Mouse (Mus musculus): ENCODE data around the gene Cabp4.

DNA sequence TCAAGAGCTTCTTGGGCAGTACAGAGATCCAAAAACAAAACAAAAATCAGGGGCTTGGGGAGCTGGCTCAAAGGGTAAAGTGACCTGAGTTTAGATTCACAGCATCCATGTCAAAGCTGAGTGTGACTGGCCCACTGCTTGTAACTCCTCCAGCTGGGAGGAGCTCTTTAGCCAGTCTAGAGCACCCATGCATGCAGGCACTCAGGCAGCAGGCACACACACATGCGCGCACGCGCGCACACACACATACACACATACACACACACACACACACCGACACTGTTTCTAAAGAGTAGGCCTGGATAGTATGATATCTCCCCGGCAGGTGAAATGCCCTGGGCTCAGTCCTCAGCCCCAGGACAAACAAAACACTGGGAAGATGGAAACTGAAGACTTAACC lies 26.8 kb downstream of the Cabp4 start:
- no peak for TF ChIP-seq CTCF (conservative IDR thresholded peaks at IDR 0.05; ENCODE audit: low read length)
- TF ChIP-seq POU5F1 (IDR thresholded peaks at IDR 0.05; ENCODE audit: borderline replicate concordance, low read length), result no peak
- TF ChIP-seq NANOG (IDR thresholded peaks at IDR 0.05; ENCODE audit: borderline replicate concordance, low read length), result no peak

Data from E14TG2a.4 (cell line).